26 mouse cellular contexts compared by ENCODE assay signal in genomic region chr14:120636726-120637400, GRCm38 (mm10).
DNase-seq lines count a peak whose midpoint lies in the region; ATAC-seq and TF ChIP-seq lines count a peak whose summit lies in the region.
"Had no signal": no experiment of that assay in that cellular context is flagged by ENCODE, and none has a peak within 500 bp of the region (broad histone marks: within the 10 kb centered on the region; RNA-seq: fewer than 3 reads in every experiment).

No protein-coding gene starts in this region.

- H3K27ac ChIP-seq in heart, embryonic 14.5 days (replicated peaks in 1 of 2; ENCODE audit: control insufficient read depth in 1 of 2, insufficient read depth in 1 of 2, low read depth in 2 of 2, low read length in 2 of 2), result peak overlapping the region; percentile 73 to 74
- H3K27ac ChIP-seq in liver, embryonic 11.5 days (ENCODE audit: low read depth, low read length), result no peak overlapping the region
- H3K27ac ChIP-seq in liver, postnatal 0 days (ENCODE audit: low read depth), result no peak overlapping the region
- H3K27ac ChIP-seq in testis, adult 2 months (ENCODE audit: control insufficient read depth, insufficient read depth, low read depth, low read length), result no peak overlapping the region; the same call in none of the 2 replicates
- H3K27ac ChIP-seq: forebrain, embryonic 13.5 days; hindbrain, embryonic 12.5 days; hindbrain, postnatal 0 days; liver, embryonic 15.5 days; midbrain, embryonic 12.5 days; neural tube, embryonic 13.5 days had no signal

- no peak overlapping the region for H3K9ac ChIP-seq in heart, embryonic 14.5 days (ENCODE audit: low read length)
- no peak overlapping the region for H3K9ac ChIP-seq in liver, embryonic 11.5 days (ENCODE audit: low read depth, low read length)
- no peak overlapping the region for H3K9ac ChIP-seq in liver, postnatal 0 days (replicated peaks)
- H3K9ac ChIP-seq: forebrain, embryonic 13.5 days; hindbrain, embryonic 12.5 days; liver, embryonic 15.5 days; midbrain, embryonic 12.5 days; neural tube, embryonic 13.5 days had no signal

- H3K4me1 ChIP-seq in heart, embryonic 14.5 days (ENCODE audit: control insufficient read depth in 2 of 2, insufficient read depth in 2 of 2, low read length in 2 of 2), result peaks cover 6 to 9% of the 10 kb centered on the region in 2 experiments; a peak in 3 of 4 replicates
- no peaks in the 10 kb centered on the region for H3K4me1 ChIP-seq in liver, embryonic 11.5 days (replicated peaks; ENCODE audit: control insufficient read depth, insufficient read depth, low read length)
- H3K4me1 ChIP-seq in liver, postnatal 0 days (ENCODE audit: insufficient read depth), result no peaks in the 10 kb centered on the region
- no peaks in the 10 kb centered on the region for H3K4me1 ChIP-seq in testis, adult 2 months (ENCODE audit: control insufficient read depth, insufficient read depth, low read length)
- H3K4me1 ChIP-seq: forebrain, embryonic 13.5 days; hindbrain, embryonic 12.5 days; liver, embryonic 15.5 days; midbrain, embryonic 12.5 days; neural tube, embryonic 13.5 days had no signal

- H3K4me2 ChIP-seq in heart, embryonic 14.5 days (ENCODE audit: low read length), result no peak overlapping the region
- no peak overlapping the region for H3K4me2 ChIP-seq in liver, embryonic 11.5 days
- H3K4me2 ChIP-seq in liver, postnatal 0 days (ENCODE audit: low read depth, low read length), result no peak overlapping the region
- H3K4me2 ChIP-seq: forebrain, embryonic 13.5 days; hindbrain, embryonic 12.5 days; liver, embryonic 15.5 days; midbrain, embryonic 12.5 days; neural tube, embryonic 13.5 days had no signal

- peak; percentile 36; the same call in 1 of the 2 replicates for ATAC-seq in frontal cortex, adult (ENCODE audit: low TSS enrichment)
- ATAC-seq in heart, embryonic 14.5 days (ENCODE audit: insufficient number of reproducible peaks, insufficient read depth, low FRiP score, low read depth), result no peak
- ATAC-seq in liver, embryonic 11.5 days (replicated peaks; ENCODE audit: low FRiP score), result 0 out of 2 replicates have a peak, but pooled peaks have one; percentile 2
- no peak for ATAC-seq in liver, postnatal 0 days
- ATAC-seq: CD4-positive, CD25-positive, alpha-beta regulatory T cell, adult 4 months; forebrain, embryonic 13.5 days; hindbrain, postnatal 0 days; intestine, postnatal 0 days had no signal

- no peak for TF ChIP-seq POLR2A in testis, adult 2 months (IDR thresholded peaks at IDR 0.05; ENCODE audit: control insufficient read depth, low read depth, low read length)

- H3K4me3 ChIP-seq in heart, embryonic 14.5 days (ENCODE audit: control insufficient read depth in 1 of 2, insufficient read depth in 1 of 2, low read depth in 1 of 2, low read length in 2 of 2), result no peak overlapping the region
- H3K4me3 ChIP-seq in liver, embryonic 11.5 days (ENCODE audit: low read depth, low read length), result no peak overlapping the region
- no peak overlapping the region for H3K4me3 ChIP-seq in liver, postnatal 0 days (ENCODE audit: low read depth, low read length)
- peak overlapping the region; percentile 75 for H3K4me3 ChIP-seq in testis, adult 2 months (ENCODE audit: control insufficient read depth, low read depth, low read length)
- H3K4me3 ChIP-seq: forebrain, embryonic 13.5 days; hindbrain, embryonic 12.5 days; liver, embryonic 15.5 days; midbrain, embryonic 12.5 days; neural tube, embryonic 13.5 days had no signal

- DNase-seq in frontal cortex, adult 2 months (ENCODE audit: extremely low spot score in 1 of 2, low spot score in 1 of 2), result no peak
- no peak for DNase-seq in heart, adult 8-10 months (ENCODE audit: low spot score)
- DNase-seq in liver, embryonic 11.5 days (ENCODE audit: low spot score), result no peak
- no peak for DNase-seq in liver, postnatal 0 days
- no peak for DNase-seq in testis, postnatal 10 days (ENCODE audit: low spot score)
- DNase-seq: adrenal gland, postnatal 14 days; cerebellum, adult 11 months; cerebellum, adult 9-10 months; cerebellum, postnatal 36 days; gastrocnemius, postnatal 25 days; kidney, adult 9 months; kidney, postnatal 10 days; liver; lung, postnatal 10 days; right cerebral cortex, postnatal 4 days had no signal

- WGBS in heart, embryonic 14.5 days, result 83% methylated on average over 6 of the region's 6 CpGs
- 78% methylated on average over 6 of the region's 6 CpGs for WGBS in liver, embryonic 11.5 days
- WGBS in liver, postnatal 0 days (ENCODE audit: insufficient replicate concordance), result 80% methylated on average over 6 of the region's 6 CpGs

- no peaks in the 10 kb centered on the region for H3K9me3 ChIP-seq in heart, embryonic 14.5 days (ENCODE audit: control insufficient read depth, low read length)
- no peaks in the 10 kb centered on the region for H3K9me3 ChIP-seq in liver, embryonic 11.5 days (ENCODE audit: control insufficient read depth, low read length)
- no peaks in the 10 kb centered on the region for H3K9me3 ChIP-seq in liver, postnatal 0 days (ENCODE audit: low read length)
- H3K9me3 ChIP-seq: forebrain, embryonic 13.5 days; hindbrain, embryonic 12.5 days; liver, embryonic 15.5 days; midbrain, embryonic 12.5 days; neural tube, embryonic 13.5 days had no signal

- no peak for TF ChIP-seq CTCF in liver, postnatal 0 days (IDR thresholded peaks at IDR 0.05; ENCODE audit: low read depth)
- TF ChIP-seq CTCF in testis, adult 2 months (IDR thresholded peaks at IDR 0.05; ENCODE audit: control insufficient read depth, insufficient read depth, insufficient replicate concordance, low read depth, low read length), result no peak

- no peaks in the 10 kb centered on the region for H3K27me3 ChIP-seq in heart, embryonic 14.5 days (ENCODE audit: control insufficient read depth, insufficient read depth, low read length)
- no peaks in the 10 kb centered on the region for H3K27me3 ChIP-seq in liver, embryonic 11.5 days (replicated peaks; ENCODE audit: control insufficient read depth, insufficient read depth, low read length)
- no peaks in the 10 kb centered on the region for H3K27me3 ChIP-seq in liver, postnatal 0 days (ENCODE audit: insufficient read depth, low read length)
- no peaks in the 10 kb centered on the region for H3K27me3 ChIP-seq in testis, adult 2 months (ENCODE audit: control insufficient read depth, insufficient read depth, low read length)
- H3K27me3 ChIP-seq: forebrain, embryonic 13.5 days; hindbrain, embryonic 12.5 days; liver, embryonic 15.5 days; midbrain, embryonic 12.5 days; neural tube, embryonic 13.5 days had no signal

- TF ChIP-seq EP300 in liver, postnatal 0 days (IDR thresholded peaks at IDR 0.05; ENCODE audit: low read depth), result no peak

- H3K36me3 ChIP-seq in heart, embryonic 14.5 days (ENCODE audit: control insufficient read depth, insufficient read depth, low read length), result no peaks in the 10 kb centered on the region
- no peaks in the 10 kb centered on the region for H3K36me3 ChIP-seq in liver, embryonic 11.5 days (ENCODE audit: control insufficient read depth, insufficient read depth, low read length)
- no peaks in the 10 kb centered on the region for H3K36me3 ChIP-seq in liver, postnatal 0 days (replicated peaks; ENCODE audit: insufficient read depth, low read length)
- H3K36me3 ChIP-seq in testis, adult 2 months (ENCODE audit: control insufficient read depth, insufficient read depth, low read length), result no peaks in the 10 kb centered on the region
- H3K36me3 ChIP-seq: hindbrain, embryonic 12.5 days; liver, embryonic 15.5 days; midbrain, embryonic 12.5 days; neural tube, embryonic 13.5 days had no signal

Comparison
In these comparisons a context has a peak if more than half of its experiments do, and no peak if none do; other contexts are left out.
1. ATAC-seq: peak in frontal cortex, adult (single experiment) and liver, embryonic 11.5 days (single experiment); none in heart, embryonic 14.5 days (single experiment) and liver, postnatal 0 days (single experiment).
2. H3K27ac ChIP-seq: peak in heart, embryonic 14.5 days (2 of 2); none in liver, embryonic 11.5 days (single experiment), liver, postnatal 0 days (single experiment) and testis, adult 2 months (single experiment).